Mouse (Mus musculus): Measurements from ENCODE around the gene Klhl34.

Gene Klhl34

DNA sequence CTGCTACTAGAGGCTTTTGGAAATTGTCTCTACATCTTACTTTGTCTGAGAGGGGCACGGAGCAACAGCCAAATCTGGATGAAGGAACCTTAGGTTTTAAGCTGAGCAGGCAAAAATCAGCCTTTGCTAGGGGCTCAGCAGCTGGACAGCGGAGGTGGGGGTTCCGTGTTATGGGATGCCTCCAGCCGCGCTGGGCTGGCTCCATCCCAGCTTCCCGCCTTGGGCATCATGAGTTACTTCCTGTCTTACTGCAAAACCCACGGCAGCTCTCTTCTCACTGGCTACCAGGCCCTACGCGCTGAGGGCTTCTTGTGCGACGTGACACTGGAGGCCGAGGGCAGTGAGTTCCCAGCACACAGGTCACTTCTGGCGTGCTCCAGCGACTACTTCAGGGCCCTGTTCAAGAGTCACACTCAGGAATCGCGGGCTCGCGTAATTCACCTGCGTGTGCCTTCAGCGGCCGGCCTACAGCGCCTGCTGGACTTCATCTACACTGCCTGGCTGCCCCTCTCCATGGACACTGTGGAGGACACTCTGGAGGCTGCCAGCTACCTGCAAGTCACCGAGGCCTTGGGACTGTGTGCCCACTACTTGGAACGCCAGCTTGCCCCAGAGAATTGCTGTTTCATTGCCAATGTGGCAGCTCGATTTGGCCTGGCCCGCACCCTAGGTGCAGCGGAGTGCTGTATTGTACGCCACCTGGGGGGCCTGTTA is at the start of gene Klhl34:
TSS of gene Klhl34 (plus strand) at position 229 of the 714 bp plus-strand sequence.
- no peak for DNase-seq (ENCODE audit: inconsistent age in 2 of 2, low spot score in 1 of 2)

DNA sequence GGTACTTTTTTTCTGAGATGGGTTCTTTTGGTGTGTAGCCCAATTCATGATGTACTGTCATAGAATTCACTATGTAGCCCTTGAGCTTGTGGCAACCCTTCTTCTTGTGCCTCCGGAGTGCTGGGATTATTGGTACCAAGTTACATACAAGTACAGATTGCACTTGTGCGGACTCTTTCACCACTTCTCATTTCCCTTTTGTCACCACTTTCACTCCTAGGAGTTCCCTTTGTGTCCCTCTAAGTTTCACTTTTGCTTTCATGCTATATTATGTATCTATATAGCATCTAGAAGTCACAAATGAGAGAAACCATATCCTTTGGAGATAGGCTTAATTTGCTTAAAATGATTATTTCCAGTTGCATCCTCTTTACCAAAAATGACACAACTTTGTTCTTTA is 16.6 kb upstream of the Klhl34 start:
- no peak for DNase-seq (ENCODE audit: inconsistent age in 2 of 2, low spot score in 1 of 2)

DNA sequence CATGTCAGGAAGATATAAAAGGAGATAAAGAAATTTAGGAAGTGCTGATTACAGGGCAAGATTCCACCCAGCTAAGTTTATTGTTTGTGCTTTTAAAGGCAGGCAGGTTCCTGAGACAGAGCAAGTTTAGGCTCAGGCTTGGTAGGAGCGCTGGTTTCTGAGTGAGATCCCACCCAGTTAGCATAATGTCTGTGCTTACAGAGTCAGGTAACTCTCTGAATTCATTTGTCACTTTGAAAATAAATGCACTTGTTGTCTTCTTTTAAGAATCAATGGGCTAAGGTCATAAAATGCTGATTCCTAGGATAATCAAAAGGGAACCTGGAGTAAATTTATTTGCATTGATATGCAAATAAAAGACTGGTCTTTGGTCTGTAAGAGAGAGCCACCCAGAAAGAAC is 8.5 kb upstream of the Klhl34 start:
- DNase-seq (ENCODE audit: inconsistent age in 2 of 2, low spot score in 1 of 2), result no peak

DNA sequence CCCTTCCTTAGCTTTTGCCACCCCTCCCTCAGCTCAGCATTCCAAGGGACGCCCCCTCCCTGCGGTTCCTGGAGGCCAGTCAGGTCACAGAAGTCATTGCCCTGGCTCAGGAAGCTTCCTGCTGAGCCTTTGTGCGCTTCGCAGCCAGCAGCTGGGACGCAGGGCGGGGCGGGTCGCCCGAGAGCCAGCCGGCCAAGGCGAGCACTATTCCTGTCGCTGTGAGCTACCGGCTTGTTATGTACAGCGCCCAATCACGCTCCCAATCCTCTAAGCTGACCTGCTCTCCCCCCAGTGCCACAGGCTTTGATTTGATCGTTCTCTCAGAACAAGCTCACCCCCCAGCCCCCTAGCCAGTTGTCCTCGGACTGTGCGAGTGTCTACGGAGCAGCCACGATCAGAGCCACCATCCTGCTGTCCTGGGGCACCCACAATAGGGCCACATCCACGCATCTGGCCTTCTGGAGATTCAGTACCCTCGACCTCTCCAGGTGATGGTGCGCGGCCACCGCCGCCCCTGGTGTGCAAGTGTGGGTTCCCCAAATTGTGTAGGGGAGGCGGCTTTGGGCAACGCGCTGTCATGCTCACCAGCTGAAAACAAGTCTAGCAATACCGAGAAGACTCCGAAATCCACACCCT is 546 bp upstream of the Klhl34 start:
- peak in 1 of 2 experiments; percentile 35 for DNase-seq (ENCODE audit: inconsistent age in 2 of 2, low spot score in 1 of 2)

DNA sequence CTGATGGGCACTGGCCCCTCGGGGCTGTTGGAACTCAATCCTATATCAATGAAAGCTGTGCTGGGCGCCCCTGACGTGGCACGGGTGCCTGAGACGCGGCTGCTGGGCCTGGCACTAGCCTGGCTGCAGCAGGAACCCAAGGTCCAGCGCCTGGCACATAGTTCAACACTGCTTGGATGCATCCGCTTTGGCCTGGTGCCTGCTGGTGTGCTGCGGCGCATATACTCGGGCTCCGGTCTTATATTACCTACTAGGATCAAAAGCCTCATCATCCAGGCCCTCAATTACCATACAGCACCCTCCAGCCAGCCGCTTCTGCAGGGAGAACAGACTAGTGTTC is 656 bp downstream of the Klhl34 start:
- no peak for DNase-seq (ENCODE audit: inconsistent age in 2 of 2, low spot score in 1 of 2)

DNA sequence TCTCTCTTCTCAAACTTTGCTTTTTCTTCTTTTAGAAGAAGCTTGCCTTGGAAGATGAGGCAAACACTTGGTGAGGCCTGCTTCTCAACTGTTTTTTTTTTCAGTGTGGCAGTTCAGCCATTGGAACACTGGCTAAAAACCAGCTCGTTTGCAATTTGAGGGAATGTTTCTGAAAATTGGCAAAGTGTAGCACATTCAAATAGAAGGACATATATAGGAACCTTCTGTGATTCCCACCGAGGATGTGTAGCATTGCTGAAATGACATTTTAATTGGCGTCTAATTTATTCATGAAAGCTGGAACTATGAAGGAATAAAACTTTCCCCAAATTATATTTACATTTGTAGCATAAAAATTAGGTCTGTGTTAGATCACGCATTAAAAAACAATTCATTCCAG is 11.7 kb downstream of the Klhl34 start:
- DNase-seq (ENCODE audit: inconsistent age in 2 of 2, low spot score in 1 of 2), result no peak

Data from adrenal gland, adult (tissue).